Mouse (Mus musculus) lung, embryonic 14.5 days (tissue): ENCODE data around the gene Abca12. TPM values are rescaled to one million over a fixed set of nuclear protein-coding genes. Genes with fewer than 3 reads are reported as not detected.

Experiments
- ATAC-seq: fragments of 200-750 bp; cut with Nextera tagmentation; 2 replicates; pipeline ENCODE4 v1.8.0; 2017; ENCODE audit warnings: mild to moderate bottlenecking, moderate TSS enrichment, moderate library complexity; ENCODE audit not compliant: insufficient read depth
- DNase-seq: peaks from one replicate; pipeline ENCODE4 v3.0.0-alpha.2; 2015
- H3K27ac ChIP-seq: fragments of 300-500 bp; sonication (generic); 2 replicates; pipeline ENCODE4 v1.5.1; 2014; ENCODE audit warnings: low read depth, mild to moderate bottlenecking, moderate library complexity
- H3K27me3 ChIP-seq: fragments of 300-500 bp; sonication (generic); 2 replicates; pipeline ENCODE4 v1.6.1; 2014; ENCODE audit warnings: low read length, control low read depth; ENCODE audit not compliant: insufficient read depth
- H3K36me3 ChIP-seq: fragments of 300-500 bp; sonication (generic); 2 replicates; pipeline ENCODE4 v1.6.1; 2014; ENCODE audit warnings: control low read depth; ENCODE audit not compliant: insufficient read depth
- H3K4me1 ChIP-seq: fragments of 300-500 bp; sonication (generic); 2 replicates; pipeline ENCODE4 v1.6.1; 2014; ENCODE audit warnings: antibody characterized with exemption, control low read depth; ENCODE audit not compliant: insufficient read depth
- H3K4me2 ChIP-seq: fragments of 300-500 bp; sonication (generic); 2 replicates; pipeline ENCODE4 v1.6.1; 2014; ENCODE audit warnings: mild to moderate bottlenecking
- H3K4me3 ChIP-seq: fragments of 300-500 bp; sonication (generic); 2 replicates; pipeline ENCODE4 v1.5.1; 2014; ENCODE audit warnings: low read depth, low read length
- H3K9ac ChIP-seq: fragments of 300-500 bp; sonication (generic); 2 replicates; pipeline ENCODE4 v1.6.1; 2014
- H3K9me3 ChIP-seq: fragments of 300-500 bp; sonication (generic); 2 replicates; pipeline ENCODE4 v1.6.1; 2016; ENCODE audit warnings: low read depth, low read length, control low read depth
- CTCF ChIP-seq: IDR thresholded peaks from 2 replicates; pipeline ENCODE4 v1.5.1; 2016; ENCODE audit warnings: antibody characterized with exemption, low read depth
- WGBS: fragments of 180-500 bp; shearing (Covaris S2); extraction: QIAGEN DNeasy Blood & Tissue Kit; methylation state at CpG from one replicate; pipeline ENCODE4 v1.1.7; 2014; 5-methylcytosine and 5-hydroxymethylcytosine counted together
- polyA plus RNA-seq: library from polyadenylated mRNA; unstranded; fragments of >200 nt; fragmentation: Nextera tagmentation; extraction: Ambion mirVana; gene quantifications from 2 replicates; pipeline ENCODE4 v1.2.1, GENCODE M21; 2014

Abca12 gene
- polyA plus RNA-seq, 1 experiment from 2014 or later = 0.05 TPM

DNA sequence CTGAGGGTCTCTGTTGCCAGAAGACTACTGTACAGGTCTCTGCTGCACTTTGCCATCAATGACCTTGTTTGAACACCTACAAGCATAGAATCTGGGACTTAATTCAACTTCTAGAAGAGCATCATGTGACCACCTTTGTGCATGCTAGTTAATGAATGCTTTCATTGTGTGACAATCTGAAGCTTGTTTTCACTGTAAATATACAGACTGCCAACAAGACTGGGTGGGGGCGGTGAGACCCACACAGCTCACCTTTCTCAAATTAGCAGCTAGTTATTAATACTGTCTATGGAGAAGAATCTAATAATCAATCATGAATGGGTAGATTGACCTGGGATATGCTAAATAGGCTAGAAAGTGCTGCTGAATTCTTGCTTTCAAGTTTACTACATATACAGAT is 30.6 kb downstream of the Abca12 start:
- Histone ChIP-seq H3K4me3 (no peak overlapping the region), H3K4me1 (no peaks in the 10 kb centered on the region), H3K4me2 (no peak overlapping the region), H3K9ac (no peak overlapping the region), H3K9me3 (no peaks in the 10 kb centered on the region), H3K27me3 (no peaks in the 10 kb centered on the region), H3K36me3 (no peaks in the 10 kb centered on the region), H3K27ac (no peak overlapping the region)
- DNase-seq = no peak
- TF ChIP-seq CTCF = no peak
- 73% methylated on average over 1 of the region's 1 CpGs for WGBS
- no peak for ATAC-seq

DNA sequence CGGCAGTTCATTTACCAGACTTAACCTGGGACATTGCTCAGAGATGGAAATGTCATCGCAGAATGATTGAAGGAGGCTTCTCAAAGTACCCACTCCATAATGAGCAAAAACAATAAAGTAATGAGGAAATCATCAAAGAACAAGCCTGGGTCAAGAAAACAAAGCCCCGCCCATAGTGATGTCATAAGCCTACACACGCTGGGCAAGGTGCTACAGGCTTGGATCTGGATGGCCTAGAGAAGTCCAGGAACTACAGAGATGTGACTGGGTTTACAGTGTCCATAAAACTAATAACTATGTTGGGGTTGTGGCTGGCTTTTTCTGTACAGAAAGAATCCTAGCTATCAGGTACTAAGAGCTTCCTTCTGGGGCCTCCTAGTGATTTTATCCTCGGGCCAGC is 41.6 kb downstream of the Abca12 start:
- Histone ChIP-seq H3K4me2 (no peak overlapping the region), H3K9ac (no peak overlapping the region), H3K4me1 (no peaks in the 10 kb centered on the region), H3K36me3 (no peaks in the 10 kb centered on the region), H3K4me3 (no peak overlapping the region), H3K9me3 (no peaks in the 10 kb centered on the region), H3K27me3 (no peaks in the 10 kb centered on the region), H3K27ac (no peak overlapping the region)
- WGBS = 89% methylated on average over 5 of the region's 5 CpGs
- no peak for TF ChIP-seq CTCF
- DNase-seq = no peak
- no peak for ATAC-seq

DNA sequence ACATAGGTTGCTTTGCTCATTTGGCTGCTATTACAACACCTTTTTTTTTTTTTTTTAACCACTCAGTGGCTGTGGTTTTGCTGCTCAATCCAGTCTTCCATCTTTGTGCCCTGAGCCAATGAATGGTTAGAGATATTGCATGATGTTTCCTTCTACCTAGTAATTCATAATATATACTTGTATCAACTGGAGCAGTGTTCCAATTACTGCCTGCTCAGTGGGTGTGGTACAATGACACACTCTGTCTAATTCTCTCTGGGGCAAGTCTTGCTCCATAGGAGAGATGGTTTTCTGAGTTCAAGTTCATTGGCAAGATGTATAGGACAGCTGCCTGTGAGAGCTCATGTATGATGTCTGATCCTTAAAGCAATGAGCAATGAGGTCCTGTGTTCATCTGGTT is 44.4 kb downstream of the Abca12 start:
- Histone ChIP-seq H3K4me1 (no peaks in the 10 kb centered on the region), H3K9me3 (no peaks in the 10 kb centered on the region), H3K27me3 (no peaks in the 10 kb centered on the region), H3K9ac (no peak overlapping the region), H3K4me2 (no peak overlapping the region), H3K4me3 (no peak overlapping the region), H3K36me3 (no peaks in the 10 kb centered on the region), H3K27ac (no peak overlapping the region)
- TF ChIP-seq CTCF = no peak
- DNase-seq (no peak), ATAC-seq (no peak)

DNA sequence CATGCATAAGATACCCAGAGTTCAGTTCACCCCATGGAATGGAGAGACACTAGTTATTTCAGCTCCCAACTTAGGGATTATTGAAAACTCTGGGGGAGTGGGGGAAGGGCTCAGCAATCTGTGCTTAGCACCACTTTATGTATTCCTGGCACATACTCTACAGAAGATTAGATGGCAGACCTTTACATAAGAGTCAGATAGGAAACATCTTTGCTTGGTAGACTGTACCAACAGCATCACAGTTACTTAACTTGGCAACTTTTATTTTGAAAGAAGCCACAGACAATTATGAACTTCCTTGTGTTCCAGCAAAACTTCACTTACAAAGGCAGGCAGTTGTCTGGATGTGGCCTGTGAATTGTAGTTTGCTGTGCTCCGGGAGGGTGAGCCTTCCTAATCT is 46.9 kb downstream of the Abca12 start:
- Histone ChIP-seq H3K36me3 (no peaks in the 10 kb centered on the region), H3K9ac (no peak overlapping the region), H3K4me1 (no peaks in the 10 kb centered on the region), H3K27me3 (no peaks in the 10 kb centered on the region), H3K9me3 (no peaks in the 10 kb centered on the region), H3K4me2 (no peak overlapping the region), H3K4me3 (no peak overlapping the region), H3K27ac (no peak overlapping the region)
- no peak for TF ChIP-seq CTCF
- WGBS = 60% methylated on average over 1 of the region's 1 CpGs
- ATAC-seq (no peak), DNase-seq (no peak)

DNA sequence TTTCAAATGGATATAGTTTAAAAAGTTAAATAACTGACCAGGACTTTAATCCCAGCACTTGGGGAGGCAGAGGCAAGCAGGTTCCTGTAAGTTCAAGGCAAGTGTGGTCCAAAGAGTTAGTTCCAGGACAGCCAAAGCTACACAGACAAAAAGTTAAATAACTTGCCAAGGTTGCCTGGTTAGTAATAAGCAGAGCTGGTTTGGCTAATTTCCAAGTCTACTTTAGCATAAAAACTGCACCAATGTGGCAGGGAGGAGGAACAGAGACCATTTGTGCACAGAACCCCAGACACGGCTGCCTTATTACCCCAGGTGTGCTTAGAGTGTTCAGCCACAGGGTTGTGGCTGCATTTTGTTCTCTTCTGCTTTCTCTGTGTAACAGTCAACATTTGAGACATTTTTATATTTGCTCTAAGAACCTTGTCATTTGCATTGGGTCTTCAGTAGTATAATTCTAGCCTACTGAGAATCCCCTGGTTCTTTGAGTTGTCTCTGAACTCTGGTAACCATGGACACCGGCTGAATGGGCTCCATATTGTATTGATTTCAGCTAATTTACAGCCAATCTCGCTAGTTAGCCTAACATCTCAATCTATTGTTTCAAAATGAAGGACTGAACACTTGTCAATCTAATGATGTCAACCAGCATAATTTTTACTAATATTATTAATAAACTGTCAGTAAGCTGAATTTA is 71.7 kb downstream of the Abca12 start:
- Histone ChIP-seq H3K36me3 (no peaks in the 10 kb centered on the region), H3K4me2 (no peak overlapping the region), H3K4me3 (no peak overlapping the region), H3K27ac (no peak overlapping the region), H3K9me3 (no peaks in the 10 kb centered on the region), H3K9ac (no peak overlapping the region), H3K27me3 (no peaks in the 10 kb centered on the region), H3K4me1 (no peaks in the 10 kb centered on the region)
- no peak for DNase-seq
- 76% methylated on average over 3 of the region's 3 CpGs for WGBS
- TF ChIP-seq CTCF = no peak
- ATAC-seq = no peak

DNA sequence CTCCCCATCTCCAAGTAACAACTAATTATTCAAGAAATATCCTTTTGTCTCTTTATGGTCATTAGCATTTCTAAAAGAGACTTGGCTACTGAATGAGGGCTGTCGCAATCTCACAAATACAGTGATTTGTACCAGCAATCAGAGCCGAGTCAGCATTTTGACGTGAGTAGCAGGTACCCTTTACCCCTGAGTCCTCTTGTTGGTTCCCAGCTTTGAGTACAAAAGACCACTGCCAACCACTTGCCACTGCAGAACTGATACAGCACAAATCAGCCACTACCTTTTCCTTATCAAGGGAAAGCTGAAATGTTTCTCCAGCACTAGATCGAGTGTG is 72.5 kb downstream of the Abca12 start:
- DNase-seq (no peak), ATAC-seq (no peak)
- no peak overlapping the region for H3K4me2 ChIP-seq
- TF ChIP-seq CTCF = no peak
- H3K9ac ChIP-seq = no peak overlapping the region
- no peak overlapping the region for H3K4me3 ChIP-seq
- 64% methylated on average over 4 of the region's 4 CpGs for WGBS
- H3K27ac ChIP-seq = no peak overlapping the region
- H3K27me3 ChIP-seq = no peaks in the 10 kb centered on the region
- no peaks in the 10 kb centered on the region for H3K9me3 ChIP-seq
- no peaks in the 10 kb centered on the region for H3K36me3 ChIP-seq
- no peaks in the 10 kb centered on the region for H3K4me1 ChIP-seq

DNA sequence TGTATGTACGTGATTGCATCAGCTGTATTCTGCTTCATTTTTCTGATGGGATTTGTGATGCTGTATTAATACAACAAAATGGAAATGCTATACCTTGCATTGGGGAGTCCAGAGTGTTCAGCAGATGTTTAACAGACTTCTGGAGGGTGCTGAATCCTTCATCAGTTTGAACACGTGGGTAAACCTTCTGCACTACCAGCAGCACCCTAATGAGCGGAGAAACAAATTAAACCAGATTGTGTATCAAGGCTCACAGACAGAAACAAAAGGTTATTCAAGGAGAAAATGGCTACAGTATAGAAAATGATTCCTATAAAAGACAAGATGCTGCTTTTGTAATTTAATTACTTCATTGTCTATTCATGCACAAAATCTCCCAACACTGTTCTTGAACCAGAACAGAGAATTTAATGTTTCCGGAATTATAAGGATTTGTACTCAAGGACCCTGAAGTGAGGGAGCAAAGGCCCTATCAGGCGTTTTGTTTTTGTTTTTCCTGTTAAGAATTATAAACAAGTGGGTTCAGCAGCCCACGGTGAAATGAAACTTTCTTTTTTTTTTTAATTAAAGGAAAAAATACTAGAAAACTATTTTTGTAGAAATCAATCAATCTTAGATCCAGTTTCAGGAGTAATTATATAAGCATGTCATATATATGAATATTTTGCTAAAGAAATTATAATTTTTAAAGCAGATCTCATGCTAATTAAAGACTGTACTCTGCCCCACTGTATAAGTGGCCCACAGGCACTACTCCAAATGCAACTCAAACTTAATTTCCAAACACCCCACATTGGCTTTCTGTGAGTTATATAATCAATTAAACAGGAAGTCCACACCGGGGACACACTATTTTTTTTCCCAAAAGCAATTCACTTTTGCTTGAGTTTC is 73.1 kb downstream of the Abca12 start:
- no peak for ATAC-seq
- WGBS = 60% methylated on average over 7 of the region's 7 CpGs
- H3K27ac ChIP-seq = no peak overlapping the region

More for the DNA sequence above, 73.1 kb downstream of the Abca12 start:
- no peak overlapping the region for H3K9ac ChIP-seq
- no peak overlapping the region for H3K4me3 ChIP-seq
- no peak for DNase-seq
- TF ChIP-seq CTCF = no peak
- H3K36me3 ChIP-seq = no peaks in the 10 kb centered on the region
- no peaks in the 10 kb centered on the region for H3K4me1 ChIP-seq
- H3K9me3 ChIP-seq = no peaks in the 10 kb centered on the region
- no peak overlapping the region for H3K4me2 ChIP-seq
- no peaks in the 10 kb centered on the region for H3K27me3 ChIP-seq
